Mouse (Mus musculus) liver, embryonic 11.5 days (tissue): ENCODE results near the gene Pgc. TPM values are rescaled to one million over a fixed set of nuclear protein-coding genes. Genes with fewer than 3 reads are reported as not detected.
A peak's percentile ranks its signal among the peaks of the same experiment; 100 is the strongest.

ENCODE experiments used
- ATAC-seq: fragments of 200-750 bp; cut with Nextera tagmentation; replicated peaks from 2 replicates; pipeline ENCODE4 v1.8.0; 2017; ENCODE audit warnings: moderate number of reproducible peaks, mild to moderate bottlenecking, moderate TSS enrichment, moderate library complexity; ENCODE audit not compliant: low FRiP score
- DNase-seq: peaks from one replicate; pipeline ENCODE4 v3.0.0-alpha.2; 2017; ENCODE audit warnings: low spot score
- H3K27ac ChIP-seq: fragments of 300-500 bp; sonication (generic); 2 replicates; pipeline ENCODE4 v1.5.1; 2014; ENCODE audit warnings: mild to moderate bottlenecking, low read depth, low read length, control low read depth
- H3K27me3 ChIP-seq: fragments of 300-500 bp; sonication (generic); replicated peaks from 2 replicates; pipeline ENCODE4 v1.6.1; 2014; ENCODE audit warnings: low read length, mixed read lengths; ENCODE audit not compliant: control insufficient read depth, insufficient read depth
- H3K36me3 ChIP-seq: fragments of 300-500 bp; sonication (generic); 2 replicates; pipeline ENCODE4 v1.6.1; 2014; ENCODE audit warnings: mild to moderate bottlenecking, low read length, moderate library complexity, mixed read lengths; ENCODE audit not compliant: control insufficient read depth, insufficient read depth
- H3K4me1 ChIP-seq: fragments of 300-500 bp; sonication (generic); replicated peaks from 2 replicates; pipeline ENCODE4 v1.6.1; 2014; ENCODE audit warnings: low read length, mixed read lengths; ENCODE audit not compliant: control insufficient read depth, insufficient read depth
- H3K4me2 ChIP-seq: fragments of 300-500 bp; sonication (generic); 2 replicates; pipeline ENCODE4 v1.6.1; 2014; ENCODE audit warnings: mild to moderate bottlenecking, control low read depth, moderate library complexity
- H3K4me3 ChIP-seq: fragments of 300-500 bp; sonication (generic); 2 replicates; pipeline ENCODE4 v1.5.1; 2014; ENCODE audit warnings: low read depth, low read length, control low read depth
- H3K9ac ChIP-seq: fragments of 300-500 bp; sonication (generic); 2 replicates; pipeline ENCODE4 v1.6.1; 2014; ENCODE audit warnings: low read depth, low read length, control low read depth
- H3K9me3 ChIP-seq: fragments of 300-500 bp; sonication (generic); 2 replicates; pipeline ENCODE4 v1.6.1; 2016; ENCODE audit warnings: low read length, inconsistent platforms, mixed read lengths; ENCODE audit not compliant: control insufficient read depth
- WGBS: fragments of 180-500 bp; shearing (Covaris S2); extraction: QIAGEN DNeasy Blood & Tissue Kit; methylation state at CpG from one replicate; pipeline ENCODE4 v1.1.7; 2014; 5-methylcytosine and 5-hydroxymethylcytosine counted together
- polyA plus RNA-seq: library from polyadenylated mRNA; unstranded; fragments of >200 nt; fragmentation: Nextera tagmentation; extraction: Ambion mirVana; gene quantifications from 2 replicates; pipeline ENCODE4 v1.2.1, GENCODE M21; 2014

Gene Pgc
- polyA plus RNA-seq, 1 experiment from 2014 or later, result not detected

- no peak for ATAC-seq
- DNase-seq, result no peak
- H3K4me1 ChIP-seq, result peaks cover 22% of the 10 kb centered on the region
- H3K27me3 ChIP-seq, result 0 out of 2 replicates have a peak, but pooled peaks cover 3% of the 10 kb centered on the region
- H3K4me3 ChIP-seq, result no peak overlapping the region
- H3K27ac ChIP-seq, result no peak overlapping the region
- WGBS, result 80% methylated on average over 11 of the region's 11 CpGs
- no peak overlapping the region for H3K9ac ChIP-seq
- no peaks in the 10 kb centered on the region for H3K9me3 ChIP-seq
- H3K4me2 ChIP-seq, result no peak overlapping the region
- no peaks in the 10 kb centered on the region for H3K36me3 ChIP-seq
Measured at GRCm38 (mm10) chr17:47769389-47770299, 43.0 kb downstream of the Pgc start.

DNA sequence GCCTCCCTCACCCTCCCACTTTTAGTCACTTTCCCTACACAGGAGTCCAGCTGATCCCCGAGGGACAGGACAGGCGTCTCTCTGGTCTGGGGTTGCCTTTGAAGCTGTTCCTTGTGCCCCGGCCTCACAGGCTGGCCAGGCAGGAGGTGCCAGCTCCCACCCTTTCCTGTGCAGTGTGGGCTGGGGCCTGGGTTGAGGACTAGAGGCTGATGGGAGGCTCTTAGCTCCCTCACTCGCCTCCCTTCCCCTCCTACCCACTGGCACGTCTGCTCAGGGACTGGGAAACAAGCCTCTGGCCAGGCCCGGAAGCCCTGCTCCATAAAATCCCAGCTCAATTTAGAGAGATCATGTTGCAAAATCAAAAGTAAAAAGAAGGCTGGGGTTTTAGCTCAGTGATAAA, 47.0 kb downstream of the Pgc start:
- no peak for ATAC-seq
- peaks cover 20% of the 10 kb centered on the region for H3K4me1 ChIP-seq
- 64% methylated on average over 6 of the region's 6 CpGs for WGBS
- no peaks in the 10 kb centered on the region for H3K9me3 ChIP-seq
- DNase-seq, result no peak
- H3K27me3 ChIP-seq, result no peaks in the 10 kb centered on the region
- H3K4me3 ChIP-seq, result no peak overlapping the region
- no peak overlapping the region for H3K4me2 ChIP-seq
- no peaks in the 10 kb centered on the region for H3K36me3 ChIP-seq
- H3K9ac ChIP-seq, result no peak overlapping the region
- H3K27ac ChIP-seq, result no peak overlapping the region

DNA sequence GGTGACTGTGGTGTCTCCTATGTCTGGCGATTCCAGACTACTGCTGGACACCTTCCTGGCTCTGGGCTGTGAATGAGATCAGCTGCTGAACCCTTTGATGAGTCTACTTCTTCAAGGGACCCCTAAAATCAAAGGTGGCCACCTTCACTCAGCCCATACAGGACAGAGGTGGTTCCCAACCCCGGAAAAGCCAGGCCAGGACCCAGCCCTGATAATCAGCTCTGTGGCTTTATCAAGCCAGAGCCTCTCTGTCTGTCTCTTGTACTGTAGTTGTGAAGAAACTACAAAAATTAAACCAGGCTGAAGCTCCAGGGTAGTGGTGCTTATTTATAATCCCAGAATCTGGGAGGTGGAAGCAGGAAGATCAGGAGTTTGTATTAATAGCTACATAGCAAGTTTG, 50.5 kb downstream of the Pgc start:
- H3K27ac ChIP-seq, result peak overlapping the region; percentile 52
- H3K9me3 ChIP-seq, result no peaks in the 10 kb centered on the region
- 36% methylated on average over 2 of the region's 2 CpGs for WGBS
- H3K36me3 ChIP-seq, result no peaks in the 10 kb centered on the region
- H3K9ac ChIP-seq, result peak overlapping the region; percentile 34
- peak; percentile 78 for ATAC-seq
- H3K4me2 ChIP-seq, result peak overlapping the region; percentile 46
- H3K27me3 ChIP-seq, result no peaks in the 10 kb centered on the region
- peaks cover 16% of the 10 kb centered on the region for H3K4me1 ChIP-seq
- DNase-seq, result no peak
- H3K4me3 ChIP-seq, result no peak overlapping the region

DNA sequence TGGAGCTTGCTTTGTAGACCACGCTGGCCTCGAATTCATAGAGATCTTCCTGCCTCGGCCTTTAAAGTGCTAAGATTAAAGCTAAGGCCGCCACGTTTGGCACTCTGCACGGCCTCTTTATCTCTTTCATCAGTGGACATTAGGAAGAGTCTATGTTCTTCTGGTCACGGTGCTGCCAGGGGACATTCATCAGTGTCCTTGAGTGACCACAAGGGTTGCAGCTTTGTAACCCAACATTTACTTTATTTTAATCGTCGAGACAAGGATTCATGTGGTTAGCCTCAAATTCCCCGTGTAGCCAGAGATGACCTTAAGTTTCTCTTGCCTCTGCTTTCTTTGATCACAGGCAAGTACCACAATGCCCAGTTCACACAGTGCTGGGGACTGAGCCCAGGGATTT, 53.8 kb downstream of the Pgc start:
- no peak overlapping the region for H3K9ac ChIP-seq
- 60% methylated on average over 10 of the region's 10 CpGs for WGBS
- H3K4me2 ChIP-seq, result no peak overlapping the region
- ATAC-seq (no peak), DNase-seq (no peak)
- H3K27me3 ChIP-seq, result no peaks in the 10 kb centered on the region
- peaks cover 32% of the 10 kb centered on the region for H3K4me1 ChIP-seq
- no peak overlapping the region for H3K27ac ChIP-seq
- H3K9me3 ChIP-seq, result no peaks in the 10 kb centered on the region
- no peak overlapping the region for H3K4me3 ChIP-seq
- H3K36me3 ChIP-seq, result no peaks in the 10 kb centered on the region

DNA sequence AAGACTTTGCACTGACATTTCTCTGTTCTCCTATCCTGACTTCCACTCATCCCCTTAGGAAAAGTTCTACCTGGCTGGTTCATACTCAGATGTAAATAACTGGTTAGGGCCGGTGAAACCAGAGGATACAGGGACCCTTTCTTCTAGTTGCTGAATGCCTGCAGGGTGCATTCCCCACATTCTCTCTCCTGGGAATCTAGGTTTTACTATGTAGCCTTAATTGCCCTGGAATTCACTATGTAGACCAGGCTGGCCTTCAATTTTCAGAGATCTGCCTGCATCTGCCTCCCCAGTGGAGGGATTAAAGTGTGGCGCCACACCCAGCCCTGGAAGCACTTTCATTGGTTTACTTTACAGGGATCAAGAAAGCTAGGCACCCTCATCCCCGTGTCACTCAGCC, 55.8 kb downstream of the Pgc start:
- WGBS, result 81% methylated on average over 3 of the region's 3 CpGs
- DNase-seq, result no peak
- no peak overlapping the region for H3K9ac ChIP-seq
- H3K36me3 ChIP-seq, result no peaks in the 10 kb centered on the region
- peaks cover 20% of the 10 kb centered on the region for H3K4me1 ChIP-seq
- ATAC-seq, result no peak
- H3K9me3 ChIP-seq, result no peaks in the 10 kb centered on the region
- no peak overlapping the region for H3K4me3 ChIP-seq
- no peak overlapping the region for H3K27ac ChIP-seq
- H3K27me3 ChIP-seq, result peaks cover 3% of the 10 kb centered on the region; the same call in 1 of the 2 replicates
- H3K4me2 ChIP-seq, result no peak overlapping the region

DNA sequence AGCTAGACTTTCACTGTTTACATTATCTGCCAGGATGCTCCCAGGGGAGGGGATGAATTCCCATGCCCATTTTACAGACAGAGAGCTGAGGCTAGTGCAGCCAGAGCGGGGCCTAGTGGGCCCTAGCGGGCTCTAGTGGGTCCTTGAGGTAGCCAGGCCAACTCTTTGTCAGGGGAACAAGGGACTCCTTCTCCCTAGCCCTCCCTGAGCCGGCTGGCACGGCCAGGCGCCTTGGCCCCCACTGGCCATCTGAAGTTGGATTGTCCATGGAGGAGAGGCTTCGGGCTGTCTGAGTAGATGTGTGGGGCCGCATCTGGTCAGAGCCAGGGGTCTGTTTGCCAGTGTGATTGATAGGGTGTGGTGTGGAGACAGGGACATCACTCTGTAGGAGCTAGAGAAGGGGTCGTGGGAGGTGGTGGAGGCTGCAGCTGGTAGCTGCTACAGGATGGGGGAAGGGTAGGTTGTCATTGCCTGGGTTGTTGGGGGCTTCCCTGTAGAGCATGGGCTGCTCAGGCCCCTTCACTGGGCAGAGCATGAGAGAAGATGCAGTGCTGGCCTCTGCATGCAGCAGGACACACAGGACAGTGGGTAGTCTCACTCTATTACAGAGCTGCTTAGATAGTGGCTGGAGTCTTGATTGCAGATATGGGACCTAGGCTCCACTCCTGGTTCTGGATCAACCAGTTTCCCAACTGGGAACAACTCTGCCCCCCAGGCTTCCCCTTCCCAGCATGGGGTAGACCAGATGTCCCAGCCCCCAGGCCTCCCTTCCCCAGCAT, 57.0 kb downstream of the Pgc start:
- no peak overlapping the region for H3K9ac ChIP-seq
- H3K27ac ChIP-seq, result no peak overlapping the region
- no peaks in the 10 kb centered on the region for H3K9me3 ChIP-seq
- no peaks in the 10 kb centered on the region for H3K36me3 ChIP-seq
- ATAC-seq (no peak), DNase-seq (no peak)
- no peak overlapping the region for H3K4me3 ChIP-seq
- 68% methylated on average over 8 of the region's 8 CpGs for WGBS
- H3K4me2 ChIP-seq, result no peak overlapping the region
- H3K4me1 ChIP-seq, result peaks cover 19% of the 10 kb centered on the region
- H3K27me3 ChIP-seq, result peaks cover 6% of the 10 kb centered on the region; the same call in 1 of the 2 replicates

Other genes with a start within 250 kb of the Pgc start
- gene Taf8, start 224.6 kb upstream of the Pgc start, polyA plus RNA-seq, result 20.7 and 21.3 TPM in 2 replicates
- 525 and 530 TPM in 2 replicates for gene Ccnd3, start 221.8 kb upstream of the Pgc start, polyA plus RNA-seq
- gene Bysl, start 115.3 kb upstream of the Pgc start, polyA plus RNA-seq, result 43.1 and 45.9 TPM in 2 replicates
- 48.9 and 53.3 TPM in 2 replicates for gene Med20, start 115.3 kb upstream of the Pgc start, polyA plus RNA-seq
- 1.5 and 2.5 TPM in 2 replicates for gene Gm20517, start 115.3 kb upstream of the Pgc start, polyA plus RNA-seq
- 4.1 and 4.8 TPM in 2 replicates for gene Usp49, start 96.2 kb upstream of the Pgc start, polyA plus RNA-seq
- gene Tomm6, start 38.5 kb upstream of the Pgc start, polyA plus RNA-seq, result 442 and 486 TPM in 2 replicates
- gene Frs3, start 37.8 kb upstream of the Pgc start, polyA plus RNA-seq, result 2.3 and 3.5 TPM in 2 replicates
- 0.22 and 0.49 TPM in 2 replicates for gene Gm21981, start 32.4 kb upstream of the Pgc start, polyA plus RNA-seq
- gene Prickle4, start 32.1 kb upstream of the Pgc start, polyA plus RNA-seq, result 0.44 and 1.7 TPM in 2 replicates
- gene Tfeb, start 10.2 kb downstream of the Pgc start, polyA plus RNA-seq, result 9.6 and 9.8 TPM in 2 replicates
- gene Mdfi, start 107.8 kb downstream of the Pgc start, polyA plus RNA-seq, result 15.9 and 16.3 TPM in 2 replicates
- 21.3 and 21.6 TPM in 2 replicates for gene Foxp4, start 197.8 kb downstream of the Pgc start, polyA plus RNA-seq